Mouse (Mus musculus) myocyte (in vitro differentiated cells): ENCODE data around the gene Aup1. TPM values are rescaled to one million over a fixed set of nuclear protein-coding genes. Genes with fewer than 3 reads are reported as not detected.

Source experiments
- H3K27me3 ChIP-seq: one replicate; pipeline ENCODE4 v1.6.1; 2011; ENCODE audit not compliant: control insufficient read depth, insufficient read depth, insufficient read length
- H3K36me3 ChIP-seq: one replicate; pipeline ENCODE4 v1.6.1; 2011; ENCODE audit not compliant: control insufficient read depth, insufficient read depth
- H3K4me2 ChIP-seq: one replicate; pipeline ENCODE4 v1.6.1; 2011; ENCODE audit warnings: low read depth, control low read depth
- H3K4me3 ChIP-seq: one replicate; pipeline ENCODE4 v1.5.1; 2011; ENCODE audit warnings: mild to moderate bottlenecking, control low read depth, moderate library complexity
- H3K79me2 ChIP-seq: one replicate; pipeline ENCODE4 v1.6.1; 2011; ENCODE audit not compliant: control insufficient read depth, insufficient read depth
- H3ac ChIP-seq: one replicate; pipeline ENCODE4 v1.6.1; 2011; ENCODE audit not compliant: control insufficient read depth, insufficient read length
- CEBPB ChIP-seq: IDR thresholded peaks from 2 replicates; pipeline ENCODE4 v1.6.1; 2011; ENCODE audit warnings: mild to moderate bottlenecking, moderate library complexity; ENCODE audit not compliant: poor library complexity, insufficient read depth, severe bottlenecking
- E2F4 ChIP-seq: IDR thresholded peaks from one replicate; pipeline ENCODE4 v1.6.1; 2011; ENCODE audit warnings: mild to moderate bottlenecking, control low read depth, moderate library complexity; ENCODE audit not compliant: insufficient read depth
- MAX ChIP-seq: IDR thresholded peaks from one replicate; pipeline ENCODE4 v1.6.1; 2011; ENCODE audit warnings: low read depth, mild to moderate bottlenecking, control low read depth
- MYOD1 ChIP-seq, 3 experiments: IDR thresholded peaks; one replicate each; pipeline ENCODE4 v1.6.1; 2011; ENCODE audit warnings: control low read depth in 2 of 3, low read depth in 2 of 3, mild to moderate bottlenecking in 2 of 3, moderate library complexity in 1 of 3; ENCODE audit not compliant: insufficient read length in 2 of 3, control insufficient read depth in 1 of 3
- MYOG ChIP-seq, 3 experiments: IDR thresholded peaks; one replicate each; pipeline ENCODE4 v1.6.1; 2011; ENCODE audit warnings: control low read depth in 2 of 3, low read depth in 2 of 3, mild to moderate bottlenecking in 2 of 3; ENCODE audit not compliant: insufficient read length in 2 of 3, control insufficient read depth in 1 of 3, insufficient read depth in 1 of 3
- POLR2A ChIP-seq: IDR thresholded peaks from one replicate; pipeline ENCODE4 v1.6.1; 2011; ENCODE audit warnings: low read depth, mild to moderate bottlenecking, control low read depth, moderate library complexity; ENCODE audit not compliant: insufficient read length
- POLR2AphosphoS2 ChIP-seq: IDR thresholded peaks from one replicate; pipeline ENCODE4 v1.6.1; 2011; ENCODE audit warnings: low read depth, control low read depth; ENCODE audit not compliant: insufficient read length
- REST ChIP-seq: IDR thresholded peaks from one replicate; pipeline ENCODE4 v1.6.1; 2011; ENCODE audit warnings: mild to moderate bottlenecking, control low read depth, moderate library complexity; ENCODE audit not compliant: insufficient read depth, insufficient read length
- SRF ChIP-seq: IDR thresholded peaks from one replicate; pipeline ENCODE4 v1.6.1; 2011; ENCODE audit warnings: low read depth; ENCODE audit not compliant: control insufficient read depth, insufficient read length
- TCF12 ChIP-seq: IDR thresholded peaks from one replicate; pipeline ENCODE4 v1.6.1; 2011; ENCODE audit warnings: mild to moderate bottlenecking, control low read depth; ENCODE audit not compliant: poor library complexity, insufficient read depth, severe bottlenecking
- TCF3 ChIP-seq: IDR thresholded peaks from one replicate; pipeline ENCODE4 v1.6.1; 2011; ENCODE audit warnings: low read depth, control low read depth; ENCODE audit not compliant: insufficient read length
- USF1 ChIP-seq: IDR thresholded peaks from one replicate; pipeline ENCODE4 v1.6.1; 2011; ENCODE audit warnings: low read depth, mild to moderate bottlenecking, control low read depth, moderate library complexity
- polyA plus RNA-seq: library from polyadenylated mRNA; unstranded; fragments of >200 nt; fragmentation: generic; extraction: Trizol; gene quantifications from one replicate; pipeline ENCODE4 v1.2.1, GENCODE M21; 2012; ENCODE audit warnings: missing spikeins

The Aup1 gene
- polyA plus RNA-seq, 1 experiment: 199 TPM

DNA sequence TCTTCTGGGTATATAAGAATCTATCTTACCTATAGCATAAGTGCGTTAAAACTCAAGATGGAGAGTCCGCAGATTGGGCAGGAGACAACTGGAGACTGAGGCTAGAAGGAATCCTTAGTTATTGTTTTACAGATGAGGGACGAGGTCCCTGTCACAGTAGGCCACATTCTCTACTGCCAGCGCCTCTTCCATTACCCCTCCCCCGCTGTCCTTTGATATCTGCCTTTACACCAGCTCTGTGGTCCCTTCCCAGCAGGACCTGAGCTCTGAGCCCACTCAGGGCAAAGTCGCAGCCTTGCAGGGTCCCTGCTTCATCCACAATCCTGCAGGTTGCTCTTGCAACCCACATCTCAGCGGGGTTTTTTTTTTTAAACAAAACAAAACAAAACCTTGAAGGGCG lies 13.9 kb downstream of the Aup1 start:
- no peak overlapping the region for H3K4me3 ChIP-seq

GRCm38 (mm10) chr6:83068706-83069487 lies 14.6 kb downstream of the Aup1 start:
- TF ChIP-seq TCF12 (no peak), USF1 (no peak), MYOD1 (IDR thresholded peaks at IDR 0.05; ENCODE audit: control insufficient read depth in 1 of 3, insufficient read length in 2 of 3, low read depth in 2 of 3) (no peak), POLR2A (no peak), MAX (no peak), E2F4 (no peak), SRF (no peak), MYOG (IDR thresholded peaks at IDR 0.05; ENCODE audit: control insufficient read depth in 1 of 3, insufficient read depth in 1 of 3, insufficient read length in 2 of 3, low read depth in 2 of 3) (no peak), CEBPB (no peak), REST (no peak), TCF3 (no peak), POLR2AphosphoS2 (no peak)
- no peak overlapping the region for H3K4me2 ChIP-seq
- H3K4me3 ChIP-seq: no peak overlapping the region
- H3ac ChIP-seq: no peak overlapping the region
- H3K27me3 ChIP-seq: peaks cover 70% of the 10 kb centered on the region
- H3K36me3 ChIP-seq: no peaks in the 10 kb centered on the region
- H3K79me2 ChIP-seq: no peaks in the 10 kb centered on the region

More for the DNA sequence above, 13.9 kb downstream of the Aup1 start:
- no peak overlapping the region for H3ac ChIP-seq
- no peak for TF ChIP-seq REST
- no peak for TF ChIP-seq POLR2A
- TF ChIP-seq POLR2AphosphoS2: no peak
- TF ChIP-seq MAX: no peak
- TF ChIP-seq TCF12: no peak
- TF ChIP-seq SRF: no peak
- no peak for TF ChIP-seq MYOD1 (IDR thresholded peaks at IDR 0.05; ENCODE audit: control insufficient read depth in 1 of 3, insufficient read length in 2 of 3, low read depth in 2 of 3)
- TF ChIP-seq USF1: no peak
- no peak for TF ChIP-seq MYOG (IDR thresholded peaks at IDR 0.05; ENCODE audit: control insufficient read depth in 1 of 3, insufficient read depth in 1 of 3, insufficient read length in 2 of 3, low read depth in 2 of 3)
- no peak for TF ChIP-seq E2F4
- no peaks in the 10 kb centered on the region for H3K79me2 ChIP-seq
- no peaks in the 10 kb centered on the region for H3K36me3 ChIP-seq
- H3K27me3 ChIP-seq: peaks cover 76% of the 10 kb centered on the region
- H3K4me2 ChIP-seq: no peak overlapping the region

DNA sequence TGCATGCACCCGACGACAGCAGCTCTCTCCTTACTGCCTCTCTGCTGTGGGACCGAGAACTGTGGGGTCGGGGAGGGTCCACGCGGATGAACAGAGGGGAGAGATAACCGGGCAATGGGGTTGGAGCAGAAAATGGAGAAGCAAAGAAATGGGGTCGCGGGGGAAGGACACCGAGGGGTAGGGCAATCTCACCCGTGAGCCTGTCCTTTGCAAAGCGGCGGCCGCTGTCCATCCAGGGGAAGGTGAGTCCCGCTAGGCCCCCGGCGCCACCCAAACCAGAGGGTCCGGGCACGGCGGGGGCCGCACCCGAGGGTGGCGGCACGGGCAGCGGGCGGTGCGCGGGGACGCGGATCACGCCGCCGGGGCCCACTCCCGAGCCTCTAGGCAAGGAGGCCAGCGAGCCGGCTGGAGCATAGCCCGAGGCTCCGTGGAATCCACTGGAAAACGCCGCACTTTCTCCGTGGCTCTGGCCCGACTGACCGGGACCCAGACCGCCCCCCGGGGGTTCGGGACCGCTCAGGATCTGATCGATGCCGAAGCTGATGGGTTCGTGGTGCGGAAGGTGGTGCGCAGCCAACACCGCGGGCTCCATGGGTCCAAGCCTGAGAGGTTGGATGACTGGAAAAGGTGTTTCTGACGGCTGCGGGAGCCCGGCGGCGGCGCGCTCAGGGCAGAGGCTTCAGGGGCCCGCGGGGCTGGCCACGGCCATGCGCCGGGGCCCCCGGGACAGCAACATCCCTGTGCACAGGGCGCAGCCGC lies 15.3 kb downstream of the Aup1 start:
- Histone ChIP-seq H3K36me3 (no peaks in the 10 kb centered on the region), H3K79me2 (no peaks in the 10 kb centered on the region), H3K4me2 (no peak overlapping the region), H3ac (no peak overlapping the region), H3K27me3 (peaks cover 63% of the 10 kb centered on the region), H3K4me3 (no peak overlapping the region)
- no peak for TF ChIP-seq MYOG (IDR thresholded peaks at IDR 0.05; ENCODE audit: control insufficient read depth in 1 of 3, insufficient read depth in 1 of 3, insufficient read length in 2 of 3, low read depth in 2 of 3)
- TF ChIP-seq POLR2A: no peak
- no peak for TF ChIP-seq MAX
- TF ChIP-seq MYOD1 (IDR thresholded peaks at IDR 0.05; ENCODE audit: control insufficient read depth in 1 of 3, insufficient read length in 2 of 3, low read depth in 2 of 3): no peak
- no peak for TF ChIP-seq E2F4
- TF ChIP-seq TCF3: no peak
- no peak for TF ChIP-seq USF1
- no peak for TF ChIP-seq SRF
- TF ChIP-seq TCF12: no peak
- no peak for TF ChIP-seq CEBPB
- no peak for TF ChIP-seq REST
- no peak for TF ChIP-seq POLR2AphosphoS2

DNA sequence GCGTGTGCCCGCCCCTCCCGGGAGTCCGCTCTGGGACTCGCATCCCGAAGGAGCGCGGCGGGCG lies 15.8 kb downstream of the Aup1 start, which contains the start of gene Tlx2:
TSS of gene Tlx2 (minus strand) at position 47 of the 64 bp plus-strand sequence.
- Histone ChIP-seq H3K4me3 (no peak within 1 kb of the TSS), H3K79me2 (no peaks in the 10 kb centered on the region), H3ac (no peak within 1 kb of the TSS), H3K27me3 (peaks cover 60% of the 10 kb centered on the region), H3K4me2 (no peak within 1 kb of the TSS), H3K36me3 (no peaks in the 10 kb centered on the region)
- no peak for TF ChIP-seq MAX
- TF ChIP-seq CEBPB: no peak
